Mouse (Mus musculus): ENCODE data around the gene Pdzk1. TPM values are rescaled to one million over a fixed set of nuclear protein-coding genes. Genes with fewer than 3 reads are reported as not detected.

Pdzk1 gene
- polyA plus RNA-seq, 1 experiment from 2014 or later = 0.21 TPM

- H3K27me3 ChIP-seq (ENCODE audit: control insufficient read depth, insufficient read depth, low read length) = no peaks in the 10 kb centered on the region
- WGBS = 65% methylated on average over 6 of the region's 6 CpGs
- no peaks in the 10 kb centered on the region for H3K4me1 ChIP-seq (replicated peaks; ENCODE audit: control insufficient read depth, insufficient read depth)
- no peaks in the 10 kb centered on the region for H3K36me3 ChIP-seq (ENCODE audit: control insufficient read depth, insufficient read depth, low read length)
- H3K4me2 ChIP-seq (replicated peaks; ENCODE audit: low read depth) = no peak overlapping the region
- ATAC-seq (ENCODE audit: low FRiP score, low TSS enrichment) = no peak; the same call in 1 of the 2 replicates
- TF ChIP-seq EP300 (optimal IDR thresholded peaks at IDR 0.05) (no peak), CTCF (IDR thresholded peaks at IDR 0.05; ENCODE audit: low read depth) (no peak)
- no peak overlapping the region for H3K4me3 ChIP-seq (ENCODE audit: low read depth, low read length)
- H3K27ac ChIP-seq (replicated peaks) = no peak overlapping the region
- H3K9ac ChIP-seq (ENCODE audit: low read length) = no peak overlapping the region
- H3K9me3 ChIP-seq (ENCODE audit: control insufficient read depth, low read length) = no peaks in the 10 kb centered on the region
- no peak for DNase-seq (ENCODE audit: low spot score)
These were observed 14.7 kb upstream of the Pdzk1 start for GRCm38 (mm10) chr3:96814342-96814741.

- Histone ChIP-seq H3K4me3 (ENCODE audit: low read depth, low read length) (no peak overlapping the region), H3K4me1 (replicated peaks; ENCODE audit: control insufficient read depth, insufficient read depth) (no peaks in the 10 kb centered on the region), H3K27ac (replicated peaks) (no peak overlapping the region), H3K36me3 (ENCODE audit: control insufficient read depth, insufficient read depth, low read length) (no peaks in the 10 kb centered on the region), H3K4me2 (replicated peaks; ENCODE audit: low read depth) (no peak overlapping the region), H3K9me3 (ENCODE audit: control insufficient read depth, low read length) (no peaks in the 10 kb centered on the region), H3K27me3 (ENCODE audit: control insufficient read depth, insufficient read depth, low read length) (no peaks in the 10 kb centered on the region), H3K9ac (ENCODE audit: low read length) (no peak overlapping the region)
- WGBS = 68% methylated on average over 6 of the region's 6 CpGs
- DNase-seq (ENCODE audit: low spot score) (no peak), ATAC-seq (ENCODE audit: low FRiP score, low TSS enrichment) (no peak)
- no peak for TF ChIP-seq EP300 (optimal IDR thresholded peaks at IDR 0.05)
- TF ChIP-seq CTCF (IDR thresholded peaks at IDR 0.05; ENCODE audit: low read depth) = no peak
These were observed 8.8 kb upstream of the Pdzk1 start for GRCm38 (mm10) chr3:96820116-96820915.

GRCm38 (mm10) chr3:96821581-96821980 lies 7.5 kb upstream of the Pdzk1 start:
- no peak for TF ChIP-seq CTCF (IDR thresholded peaks at IDR 0.05; ENCODE audit: low read depth)
- no peak overlapping the region for H3K9ac ChIP-seq (ENCODE audit: low read length)
- 80% methylated on average over 4 of the region's 4 CpGs for whole genome bisulfite sequencing
- no peak for ATAC-seq (ENCODE audit: low FRiP score, low TSS enrichment)
- H3K9me3 ChIP-seq (ENCODE audit: control insufficient read depth, low read length) = no peaks in the 10 kb centered on the region
- DNase-seq (ENCODE audit: low spot score) = no peak
- no peaks in the 10 kb centered on the region for H3K36me3 ChIP-seq (ENCODE audit: control insufficient read depth, insufficient read depth, low read length)
- no peaks in the 10 kb centered on the region for H3K27me3 ChIP-seq (ENCODE audit: control insufficient read depth, insufficient read depth, low read length)
- H3K4me1 ChIP-seq (replicated peaks; ENCODE audit: control insufficient read depth, insufficient read depth) = no peaks in the 10 kb centered on the region
- H3K4me3 ChIP-seq (ENCODE audit: low read depth, low read length) = no peak overlapping the region
- no peak overlapping the region for H3K27ac ChIP-seq (replicated peaks)
- H3K4me2 ChIP-seq (replicated peaks; ENCODE audit: low read depth) = no peak overlapping the region

GRCm38 (mm10) chr3:96823701-96824100 lies 5.4 kb upstream of the Pdzk1 start:
- DNase-seq (ENCODE audit: low spot score) (no peak), ATAC-seq (ENCODE audit: low FRiP score, low TSS enrichment) (no peak)
- Histone ChIP-seq H3K4me3 (ENCODE audit: low read depth, low read length) (no peak overlapping the region), H3K36me3 (ENCODE audit: control insufficient read depth, insufficient read depth, low read length) (no peaks in the 10 kb centered on the region), H3K9ac (ENCODE audit: low read length) (no peak overlapping the region), H3K9me3 (ENCODE audit: control insufficient read depth, low read length) (no peaks in the 10 kb centered on the region), H3K4me2 (replicated peaks; ENCODE audit: low read depth) (no peak overlapping the region), H3K27ac (replicated peaks) (no peak overlapping the region), H3K4me1 (replicated peaks; ENCODE audit: control insufficient read depth, insufficient read depth) (no peaks in the 10 kb centered on the region), H3K27me3 (ENCODE audit: control insufficient read depth, insufficient read depth, low read length) (no peaks in the 10 kb centered on the region)
- TF ChIP-seq CTCF (IDR thresholded peaks at IDR 0.05; ENCODE audit: low read depth) = no peak
- 46% methylated on average over 3 of the region's 3 CpGs for WGBS

GRCm38 (mm10) chr3:96824614-96825013 lies 4.5 kb upstream of the Pdzk1 start:
- no peak overlapping the region for H3K4me2 ChIP-seq (replicated peaks; ENCODE audit: low read depth)
- TF ChIP-seq CTCF (IDR thresholded peaks at IDR 0.05; ENCODE audit: low read depth) (no peak), EP300 (optimal IDR thresholded peaks at IDR 0.05) (no peak)
- H3K27ac ChIP-seq (replicated peaks) = no peak overlapping the region
- no peak for DNase-seq (ENCODE audit: low spot score)
- WGBS = 85% methylated on average over 12 of the region's 12 CpGs
- no peak overlapping the region for H3K4me3 ChIP-seq (ENCODE audit: low read depth, low read length)
- no peak for ATAC-seq (ENCODE audit: low FRiP score, low TSS enrichment)
- no peak overlapping the region for H3K9ac ChIP-seq (ENCODE audit: low read length)
- no peaks in the 10 kb centered on the region for H3K9me3 ChIP-seq (ENCODE audit: control insufficient read depth, low read length)
- H3K4me1 ChIP-seq (replicated peaks; ENCODE audit: control insufficient read depth, insufficient read depth) = no peaks in the 10 kb centered on the region
- no peaks in the 10 kb centered on the region for H3K27me3 ChIP-seq (ENCODE audit: control insufficient read depth, insufficient read depth, low read length)
- H3K36me3 ChIP-seq (ENCODE audit: control insufficient read depth, insufficient read depth, low read length) = no peaks in the 10 kb centered on the region

- Histone ChIP-seq H3K27ac (replicated peaks) (no peak overlapping the region), H3K4me1 (replicated peaks; ENCODE audit: control insufficient read depth, insufficient read depth) (no peaks in the 10 kb centered on the region), H3K36me3 (ENCODE audit: control insufficient read depth, insufficient read depth, low read length) (no peaks in the 10 kb centered on the region), H3K4me2 (replicated peaks; ENCODE audit: low read depth) (no peak overlapping the region), H3K4me3 (ENCODE audit: low read depth, low read length) (no peak overlapping the region), H3K9me3 (ENCODE audit: control insufficient read depth, low read length) (no peaks in the 10 kb centered on the region), H3K27me3 (ENCODE audit: control insufficient read depth, insufficient read depth, low read length) (no peaks in the 10 kb centered on the region), H3K9ac (ENCODE audit: low read length) (no peak overlapping the region)
- DNase-seq (ENCODE audit: low spot score) (no peak), ATAC-seq (ENCODE audit: low FRiP score, low TSS enrichment) (no peak)
- no peak for TF ChIP-seq EP300 (optimal IDR thresholded peaks at IDR 0.05)
- no peak for TF ChIP-seq CTCF (IDR thresholded peaks at IDR 0.05; ENCODE audit: low read depth)
- 49% methylated on average over 11 of the region's 11 CpGs for WGBS
These were observed 3.8 kb upstream of the Pdzk1 start for GRCm38 (mm10) chr3:96825261-96825660.
